Mouse (Mus musculus): Measurements from ENCODE around the gene Tgfb1. TPM values are rescaled to one million over a fixed set of nuclear protein-coding genes. Genes with fewer than 3 reads are reported as not detected.

Gene Tgfb1
- polyA plus RNA-seq, 1 experiment from 2014 or later: 6.1 TPM

GRCm38 (mm10) chr7:25699851-25700250 is 13.0 kb downstream of the Tgfb1 start:
- Histone ChIP-seq H3K4me2 (ENCODE audit: low read depth, low read length) (no peak overlapping the region), H3K4me1 (ENCODE audit: insufficient read depth) (peaks cover 10% of the 10 kb centered on the region), H3K9me3 (ENCODE audit: low read length) (0 out of 2 replicates have a peak, but pooled peaks cover 7% of the 10 kb centered on the region), H3K27ac (ENCODE audit: low read depth) (no peak overlapping the region), H3K4me3 (ENCODE audit: low read depth, low read length) (no peak overlapping the region), H3K36me3 (replicated peaks; ENCODE audit: insufficient read depth, low read length) (peaks cover 60% of the 10 kb centered on the region), H3K9ac (replicated peaks) (no peak overlapping the region), H3K27me3 (ENCODE audit: insufficient read depth, low read length) (no peaks in the 10 kb centered on the region)
- 68% methylated on average over 13 of the region's 13 CpGs for WGBS (ENCODE audit: insufficient replicate concordance)
- TF ChIP-seq EP300 (IDR thresholded peaks at IDR 0.05; ENCODE audit: low read depth) (no peak), CTCF (IDR thresholded peaks at IDR 0.05; ENCODE audit: low read depth) (no peak)
- DNase-seq (no peak), ATAC-seq (no peak)

GRCm38 (mm10) chr7:25700732-25701131 is 13.9 kb downstream of the Tgfb1 start:
- ATAC-seq (no peak), DNase-seq (no peak)
- H3K9me3 ChIP-seq (ENCODE audit: low read length): 0 out of 2 replicates have a peak, but pooled peaks cover 7% of the 10 kb centered on the region
- TF ChIP-seq EP300 (IDR thresholded peaks at IDR 0.05; ENCODE audit: low read depth) (no peak), CTCF (IDR thresholded peaks at IDR 0.05; ENCODE audit: low read depth) (peak; percentile 50)
- peaks cover 56% of the 10 kb centered on the region for H3K36me3 ChIP-seq (replicated peaks; ENCODE audit: insufficient read depth, low read length)
- H3K27me3 ChIP-seq (ENCODE audit: insufficient read depth, low read length): no peaks in the 10 kb centered on the region
- no peak overlapping the region for H3K27ac ChIP-seq (ENCODE audit: low read depth)
- no peak overlapping the region for H3K9ac ChIP-seq (replicated peaks)
- peaks cover 18% of the 10 kb centered on the region for H3K4me1 ChIP-seq (ENCODE audit: insufficient read depth)
- H3K4me2 ChIP-seq (ENCODE audit: low read depth, low read length): no peak overlapping the region
- WGBS (ENCODE audit: insufficient replicate concordance): 84% methylated on average over 12 of the region's 12 CpGs
- no peak overlapping the region for H3K4me3 ChIP-seq (ENCODE audit: low read depth, low read length)

- TF ChIP-seq EP300 (IDR thresholded peaks at IDR 0.05; ENCODE audit: low read depth) (no peak), CTCF (IDR thresholded peaks at IDR 0.05; ENCODE audit: low read depth) (peak; percentile 53)
- H3K27me3 ChIP-seq (ENCODE audit: insufficient read depth, low read length): no peaks in the 10 kb centered on the region
- no peak for ATAC-seq
- H3K9me3 ChIP-seq (ENCODE audit: low read length): 0 out of 2 replicates have a peak, but pooled peaks cover 7% of the 10 kb centered on the region
- no peak overlapping the region for H3K9ac ChIP-seq (replicated peaks)
- 90% methylated on average over 2 of the region's 2 CpGs for WGBS (ENCODE audit: insufficient replicate concordance)
- peaks cover 44% of the 10 kb centered on the region for H3K36me3 ChIP-seq (replicated peaks; ENCODE audit: insufficient read depth, low read length)
- no peak for DNase-seq
- H3K27ac ChIP-seq (ENCODE audit: low read depth): no peak overlapping the region
- H3K4me3 ChIP-seq (ENCODE audit: low read depth, low read length): no peak overlapping the region
- H3K4me2 ChIP-seq (ENCODE audit: low read depth, low read length): no peak overlapping the region
- peaks cover 34% of the 10 kb centered on the region for H3K4me1 ChIP-seq (ENCODE audit: insufficient read depth)
These were observed 15.5 kb downstream of the Tgfb1 start for GRCm38 (mm10) chr7:25702350-25702749.

GRCm38 (mm10) chr7:25703793-25704494 is 17.1 kb downstream of the Tgfb1 start:
- Histone ChIP-seq H3K9ac (replicated peaks) (no peak overlapping the region), H3K4me1 (ENCODE audit: insufficient read depth) (peaks cover 39% of the 10 kb centered on the region), H3K9me3 (ENCODE audit: low read length) (0 out of 2 replicates have a peak, but pooled peaks cover 7% of the 10 kb centered on the region), H3K4me3 (ENCODE audit: low read depth, low read length) (no peak overlapping the region), H3K27ac (ENCODE audit: low read depth) (peak overlapping the region; percentile 44; the same call in 1 of the 2 replicates), H3K36me3 (replicated peaks; ENCODE audit: insufficient read depth, low read length) (peaks cover 32% of the 10 kb centered on the region), H3K27me3 (ENCODE audit: insufficient read depth, low read length) (no peaks in the 10 kb centered on the region), H3K4me2 (ENCODE audit: low read depth, low read length) (peak overlapping the region; percentile 58)
- DNase-seq: no peak
- WGBS (ENCODE audit: insufficient replicate concordance): 60% methylated on average over 10 of the region's 10 CpGs
- TF ChIP-seq EP300 (IDR thresholded peaks at IDR 0.05; ENCODE audit: low read depth) (no peak), CTCF (IDR thresholded peaks at IDR 0.05; ENCODE audit: low read depth) (no peak)
- peak; percentile 55 for ATAC-seq

GRCm38 (mm10) chr7:25704716-25705364 is 18.0 kb downstream of the Tgfb1 start:
- ATAC-seq: no peak
- DNase-seq: peak; percentile 68
- Histone ChIP-seq H3K9me3 (ENCODE audit: low read length) (0 out of 2 replicates have a peak, but pooled peaks cover 7% of the 10 kb centered on the region), H3K4me1 (ENCODE audit: insufficient read depth) (peaks cover 43% of the 10 kb centered on the region), H3K9ac (replicated peaks) (no peak overlapping the region), H3K36me3 (replicated peaks; ENCODE audit: insufficient read depth, low read length) (peaks cover 25% of the 10 kb centered on the region), H3K27ac (ENCODE audit: low read depth) (no peak overlapping the region), H3K4me3 (ENCODE audit: low read depth, low read length) (no peak overlapping the region), H3K27me3 (ENCODE audit: insufficient read depth, low read length) (no peaks in the 10 kb centered on the region), H3K4me2 (ENCODE audit: low read depth, low read length) (peak overlapping the region; percentile 58)
- WGBS (ENCODE audit: insufficient replicate concordance): 49% methylated on average over 33 of the region's 37 CpGs
- TF ChIP-seq EP300 (IDR thresholded peaks at IDR 0.05; ENCODE audit: low read depth) (no peak), CTCF (IDR thresholded peaks at IDR 0.05; ENCODE audit: low read depth) (no peak)

- TF ChIP-seq EP300 (IDR thresholded peaks at IDR 0.05; ENCODE audit: low read depth) (peak; percentile 47; the same call in 1 of the 2 replicates), CTCF (IDR thresholded peaks at IDR 0.05; ENCODE audit: low read depth) (no peak)
- Histone ChIP-seq H3K4me1 (ENCODE audit: insufficient read depth) (peaks cover 53% of the 10 kb centered on the region), H3K36me3 (replicated peaks; ENCODE audit: insufficient read depth, low read length) (peaks cover 23% of the 10 kb centered on the region), H3K27me3 (ENCODE audit: insufficient read depth, low read length) (no peaks in the 10 kb centered on the region), H3K9ac (replicated peaks) (no peak overlapping the region), H3K4me3 (ENCODE audit: low read depth, low read length) (no peak overlapping the region), H3K27ac (ENCODE audit: low read depth) (peak overlapping the region; percentile 85), H3K4me2 (ENCODE audit: low read depth, low read length) (0 out of 2 replicates have a peak overlapping the region, but pooled peaks have one; percentile 26), H3K9me3 (ENCODE audit: low read length) (0 out of 2 replicates have a peak, but pooled peaks cover 7% of the 10 kb centered on the region)
- ATAC-seq (peak; percentile 8; the same call in 1 of the 2 replicates), DNase-seq (no peak)
- 54% methylated on average over 6 of the region's 6 CpGs for WGBS (ENCODE audit: insufficient replicate concordance)
These were observed 19.0 kb downstream of the Tgfb1 start for GRCm38 (mm10) chr7:25705801-25706251.
